Mouse (Mus musculus): Measurements from ENCODE around the gene Deup1. TPM values are rescaled to one million over a fixed set of nuclear protein-coding genes. Genes with fewer than 3 reads are reported as not detected.

Gene Deup1
- polyA plus RNA-seq, 1 experiment from 2014 or later: 0.26 TPM

DNA sequence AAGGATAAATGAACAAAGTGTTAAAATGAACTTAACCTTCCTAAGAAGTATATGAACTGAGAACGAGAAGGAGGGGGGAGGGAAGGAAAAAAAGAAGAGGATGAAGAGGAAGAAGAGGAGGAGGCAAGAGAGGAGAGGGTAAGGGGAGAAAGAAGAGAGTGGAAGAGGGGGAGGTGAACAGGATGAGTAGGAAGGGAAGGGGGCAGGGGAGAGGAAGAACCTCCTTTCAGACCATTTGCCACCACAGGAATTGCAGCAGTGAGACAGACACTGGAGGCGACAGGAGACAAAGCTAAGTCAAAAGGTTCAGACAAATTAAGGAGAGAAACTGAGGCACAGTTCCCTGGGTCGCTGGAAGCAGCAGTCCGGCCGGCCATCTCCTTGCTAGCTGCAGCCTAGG, 349 bp downstream of the Deup1 start:
- Histone ChIP-seq H3K4me1 (replicated peaks; ENCODE audit: control insufficient read depth, insufficient read depth, low read length) (0 out of 2 replicates have a peak, but pooled peaks cover 4% of the 10 kb centered on the region), H3K27ac (ENCODE audit: low read depth) (no peak overlapping the region), H3K9me3 (ENCODE audit: control insufficient read depth, low read length) (no peaks in the 10 kb centered on the region), H3K27me3 (replicated peaks; ENCODE audit: control insufficient read depth, insufficient read depth, low read length) (no peaks in the 10 kb centered on the region), H3K36me3 (ENCODE audit: control insufficient read depth, insufficient read depth, low read length) (no peaks in the 10 kb centered on the region), H3K4me3 (ENCODE audit: low read depth, low read length) (peak overlapping the region; percentile 27), H3K4me2 (ENCODE audit: low read length) (peak overlapping the region; percentile 59), H3K9ac (ENCODE audit: low read length) (no peak overlapping the region)
- ATAC-seq (replicated peaks; ENCODE audit: low FRiP score, low TSS enrichment, low read depth) (no peak), DNase-seq (ENCODE audit: low spot score) (no peak)
- WGBS: 18% methylated on average over 5 of the region's 5 CpGs

DNA sequence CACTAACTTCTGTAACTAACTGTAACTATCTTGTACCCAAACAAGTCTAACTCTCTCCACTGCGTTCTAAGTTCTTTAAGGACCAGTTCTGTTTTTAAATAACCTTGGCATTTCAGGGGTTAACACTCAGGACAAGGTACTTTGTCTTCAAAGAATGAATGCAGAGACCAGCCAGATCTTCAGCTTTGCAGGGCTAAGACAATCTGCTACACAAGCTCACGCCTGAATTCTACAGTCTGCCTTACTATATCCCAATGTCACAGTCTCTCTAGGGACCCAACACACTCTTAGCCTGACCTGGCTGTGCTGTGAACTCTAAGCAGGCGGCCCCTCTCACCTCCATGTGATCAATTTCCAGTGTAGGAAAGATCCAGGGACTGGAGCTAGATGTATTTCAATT, 3.0 kb downstream of the Deup1 start:
- 0 out of 2 replicates have a peak, but pooled peaks cover 4% of the 10 kb centered on the region for H3K4me1 ChIP-seq (replicated peaks; ENCODE audit: control insufficient read depth, insufficient read depth, low read length)
- DNase-seq (ENCODE audit: low spot score): no peak
- ATAC-seq (replicated peaks; ENCODE audit: low FRiP score, low TSS enrichment, low read depth): no peak
- 64% methylated on average over 3 of the region's 3 CpGs for WGBS
- H3K9me3 ChIP-seq (ENCODE audit: control insufficient read depth, low read length): no peaks in the 10 kb centered on the region
- no peak overlapping the region for H3K9ac ChIP-seq (ENCODE audit: low read length)
- no peak overlapping the region for H3K4me3 ChIP-seq (ENCODE audit: low read depth, low read length)
- no peak overlapping the region for H3K27ac ChIP-seq (ENCODE audit: low read depth)
- no peaks in the 10 kb centered on the region for H3K27me3 ChIP-seq (replicated peaks; ENCODE audit: control insufficient read depth, insufficient read depth, low read length)
- H3K4me2 ChIP-seq (ENCODE audit: low read length): no peak overlapping the region
- no peaks in the 10 kb centered on the region for H3K36me3 ChIP-seq (ENCODE audit: control insufficient read depth, insufficient read depth, low read length)

DNA sequence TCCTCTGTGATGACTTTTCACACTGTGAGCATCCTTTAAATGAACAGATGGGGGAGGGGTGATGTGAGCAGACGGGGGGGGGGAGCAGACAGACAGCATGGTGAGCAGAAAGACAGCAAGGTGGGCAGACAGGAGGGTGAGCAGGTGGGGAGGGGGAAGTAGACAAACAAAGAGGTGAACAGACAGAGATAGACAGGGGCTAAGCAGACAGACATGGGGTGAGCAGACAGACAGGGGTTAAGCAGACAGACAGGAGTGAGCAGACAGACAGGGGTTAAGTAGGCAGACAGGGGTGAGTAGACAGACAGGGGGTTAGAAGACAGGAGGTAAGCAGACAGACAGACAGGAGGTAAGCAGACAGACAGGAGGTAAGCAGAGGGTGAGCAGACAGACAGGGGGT, 8.0 kb downstream of the Deup1 start:
- Histone ChIP-seq H3K36me3 (ENCODE audit: control insufficient read depth, insufficient read depth, low read length) (no peaks in the 10 kb centered on the region), H3K4me3 (ENCODE audit: low read depth, low read length) (no peak overlapping the region), H3K4me1 (replicated peaks; ENCODE audit: control insufficient read depth, insufficient read depth, low read length) (no peaks in the 10 kb centered on the region), H3K27ac (ENCODE audit: low read depth) (no peak overlapping the region), H3K9ac (ENCODE audit: low read length) (no peak overlapping the region), H3K4me2 (ENCODE audit: low read length) (no peak overlapping the region), H3K9me3 (ENCODE audit: control insufficient read depth, low read length) (no peaks in the 10 kb centered on the region), H3K27me3 (replicated peaks; ENCODE audit: control insufficient read depth, insufficient read depth, low read length) (no peaks in the 10 kb centered on the region)
- ATAC-seq (replicated peaks; ENCODE audit: low FRiP score, low TSS enrichment, low read depth) (no peak), DNase-seq (ENCODE audit: low spot score) (no peak)
- whole genome bisulfite sequencing: 50% methylated on average over 1 of the region's 1 CpGs

DNA sequence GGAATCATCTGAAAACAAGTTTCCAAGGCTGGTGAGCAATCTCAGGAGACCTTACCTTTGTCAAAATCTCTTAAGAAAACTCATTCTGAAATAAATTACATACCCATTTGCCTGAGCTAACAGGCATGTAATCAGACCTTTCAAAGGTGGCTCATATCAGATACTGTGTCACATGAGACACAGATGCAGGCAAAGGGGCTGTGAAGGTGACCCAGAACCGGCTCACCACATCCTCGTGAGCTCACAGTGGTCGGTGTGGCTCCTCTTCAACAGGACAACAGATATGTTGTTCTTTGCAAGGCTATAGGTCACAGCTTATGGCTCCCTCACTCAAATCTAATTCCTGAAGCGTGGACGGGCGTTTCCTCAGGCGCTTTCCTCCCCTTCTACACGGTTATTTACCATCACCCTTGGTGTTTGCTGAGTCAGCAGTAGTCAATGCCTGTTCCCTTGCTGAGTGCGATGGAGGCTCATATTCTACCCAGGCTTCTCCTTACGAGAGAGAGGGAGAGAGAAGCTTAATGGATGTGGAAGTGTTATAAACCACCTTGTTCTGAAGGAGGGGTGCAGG, 8.6 kb downstream of the Deup1 start:
- H3K4me2 ChIP-seq (ENCODE audit: low read length): no peak overlapping the region
- H3K36me3 ChIP-seq (ENCODE audit: control insufficient read depth, insufficient read depth, low read length): no peaks in the 10 kb centered on the region
- WGBS: 58% methylated on average over 10 of the region's 10 CpGs
- H3K27me3 ChIP-seq (replicated peaks; ENCODE audit: control insufficient read depth, insufficient read depth, low read length): no peaks in the 10 kb centered on the region
- H3K4me1 ChIP-seq (replicated peaks; ENCODE audit: control insufficient read depth, insufficient read depth, low read length): no peaks in the 10 kb centered on the region
- H3K9me3 ChIP-seq (ENCODE audit: control insufficient read depth, low read length): no peaks in the 10 kb centered on the region
- no peak overlapping the region for H3K4me3 ChIP-seq (ENCODE audit: low read depth, low read length)
- DNase-seq (ENCODE audit: low spot score) (no peak), ATAC-seq (replicated peaks; ENCODE audit: low FRiP score, low TSS enrichment, low read depth) (no peak)
- no peak overlapping the region for H3K9ac ChIP-seq (ENCODE audit: low read length)
- H3K27ac ChIP-seq (ENCODE audit: low read depth): no peak overlapping the region

DNA sequence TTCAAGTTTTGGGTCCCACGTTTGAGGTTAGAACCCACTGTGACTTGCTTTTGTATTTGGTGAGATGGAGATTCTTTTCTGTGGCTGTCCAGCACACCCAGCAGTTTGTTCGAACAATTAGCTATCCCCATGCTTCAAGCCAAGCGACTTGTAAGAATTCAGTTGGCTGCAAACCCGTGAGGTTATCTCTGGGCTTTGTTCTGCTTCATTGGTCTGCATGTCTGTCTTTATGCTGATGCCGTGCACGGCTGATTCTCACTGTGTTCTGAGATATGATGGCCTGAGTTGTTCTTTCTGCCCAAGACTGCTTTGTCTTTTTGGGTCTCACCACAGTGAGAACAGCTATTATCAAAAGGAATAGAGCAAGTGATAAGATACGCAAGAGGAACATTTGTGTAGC, 10.7 kb downstream of the Deup1 start:
- Histone ChIP-seq H3K36me3 (ENCODE audit: control insufficient read depth, insufficient read depth, low read length) (no peaks in the 10 kb centered on the region), H3K27me3 (replicated peaks; ENCODE audit: control insufficient read depth, insufficient read depth, low read length) (no peaks in the 10 kb centered on the region), H3K4me3 (ENCODE audit: low read depth, low read length) (no peak overlapping the region), H3K4me2 (ENCODE audit: low read length) (no peak overlapping the region), H3K27ac (ENCODE audit: low read depth) (no peak overlapping the region), H3K4me1 (replicated peaks; ENCODE audit: control insufficient read depth, insufficient read depth, low read length) (no peaks in the 10 kb centered on the region), H3K9ac (ENCODE audit: low read length) (no peak overlapping the region), H3K9me3 (ENCODE audit: control insufficient read depth, low read length) (no peaks in the 10 kb centered on the region)
- DNase-seq (ENCODE audit: low spot score) (no peak), ATAC-seq (replicated peaks; ENCODE audit: low FRiP score, low TSS enrichment, low read depth) (no peak)
- WGBS: 80% methylated on average over 7 of the region's 7 CpGs

DNA sequence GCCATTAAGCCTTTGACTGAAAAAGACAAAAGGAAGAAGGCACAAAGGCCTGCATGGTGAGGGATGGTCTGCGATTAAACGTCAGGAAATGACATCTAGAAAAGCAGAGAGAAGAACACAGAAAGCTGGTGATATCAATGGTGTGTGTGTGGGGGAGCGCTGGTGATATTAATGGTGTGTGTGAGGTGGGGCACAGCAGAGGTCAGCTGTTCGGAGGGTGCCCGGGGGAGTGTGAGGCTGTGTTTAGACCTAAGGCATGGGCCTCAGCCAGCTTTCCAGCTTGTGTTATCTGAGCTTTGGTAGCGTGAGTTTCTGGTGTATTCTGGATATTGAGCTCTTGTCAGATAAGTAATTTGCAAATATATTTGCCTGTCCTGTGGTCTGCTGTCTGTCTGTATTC, 11.3 kb downstream of the Deup1 start:
- H3K27me3 ChIP-seq (replicated peaks; ENCODE audit: control insufficient read depth, insufficient read depth, low read length): no peaks in the 10 kb centered on the region
- H3K9me3 ChIP-seq (ENCODE audit: control insufficient read depth, low read length): no peaks in the 10 kb centered on the region
- H3K27ac ChIP-seq (ENCODE audit: low read depth): no peak overlapping the region
- H3K4me3 ChIP-seq (ENCODE audit: low read depth, low read length): no peak overlapping the region
- ATAC-seq (replicated peaks; ENCODE audit: low FRiP score, low TSS enrichment, low read depth) (no peak), DNase-seq (ENCODE audit: low spot score) (no peak)
- no peaks in the 10 kb centered on the region for H3K36me3 ChIP-seq (ENCODE audit: control insufficient read depth, insufficient read depth, low read length)
- no peaks in the 10 kb centered on the region for H3K4me1 ChIP-seq (replicated peaks; ENCODE audit: control insufficient read depth, insufficient read depth, low read length)
- 70% methylated on average over 6 of the region's 6 CpGs for WGBS
- no peak overlapping the region for H3K9ac ChIP-seq (ENCODE audit: low read length)
- H3K4me2 ChIP-seq (ENCODE audit: low read length): no peak overlapping the region

DNA sequence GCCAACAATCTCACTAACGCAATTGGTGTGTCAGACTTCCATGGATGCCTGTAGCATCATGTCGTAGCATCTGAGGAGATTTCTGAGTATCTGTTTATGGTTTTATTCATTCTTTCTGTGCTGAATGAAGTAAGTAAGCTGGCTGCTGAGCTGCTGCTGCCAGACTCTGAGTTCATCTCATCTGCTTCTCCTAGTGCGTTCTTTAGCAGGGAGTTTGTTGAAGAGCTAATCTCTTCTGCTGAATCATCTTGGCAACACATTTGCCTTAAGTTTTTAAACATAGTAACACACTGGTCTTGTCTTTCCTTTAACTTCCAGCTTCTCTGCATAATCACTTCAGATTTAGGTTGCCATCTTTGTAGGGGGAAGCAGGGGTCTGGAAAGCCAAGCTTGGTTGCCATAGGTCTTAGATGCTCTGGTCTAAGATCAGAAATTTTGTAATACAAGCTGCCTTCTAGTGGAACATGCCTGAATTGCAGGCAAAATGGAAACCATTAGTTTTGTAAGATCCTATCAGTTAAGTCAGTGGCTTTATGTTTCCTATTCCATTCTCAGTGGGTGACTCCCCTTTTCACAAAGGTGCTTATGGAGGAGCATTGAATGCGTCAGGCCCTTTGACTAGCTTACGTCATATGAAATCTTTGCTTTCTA, 18.3 kb downstream of the Deup1 start:
- WGBS: 89% methylated on average over 5 of the region's 5 CpGs
- DNase-seq (ENCODE audit: low spot score): no peak
- Histone ChIP-seq H3K27me3 (replicated peaks; ENCODE audit: control insufficient read depth, insufficient read depth, low read length) (no peaks in the 10 kb centered on the region), H3K9me3 (ENCODE audit: control insufficient read depth, low read length) (no peaks in the 10 kb centered on the region; the same call in 1 of the 2 replicates), H3K27ac (ENCODE audit: low read depth) (no peak overlapping the region), H3K4me1 (replicated peaks; ENCODE audit: control insufficient read depth, insufficient read depth, low read length) (no peaks in the 10 kb centered on the region), H3K4me2 (ENCODE audit: low read length) (no peak overlapping the region), H3K36me3 (ENCODE audit: control insufficient read depth, insufficient read depth, low read length) (no peaks in the 10 kb centered on the region), H3K9ac (ENCODE audit: low read length) (no peak overlapping the region), H3K4me3 (ENCODE audit: low read depth, low read length) (no peak overlapping the region)
- no peak for ATAC-seq (replicated peaks; ENCODE audit: low FRiP score, low TSS enrichment, low read depth)

DNA sequence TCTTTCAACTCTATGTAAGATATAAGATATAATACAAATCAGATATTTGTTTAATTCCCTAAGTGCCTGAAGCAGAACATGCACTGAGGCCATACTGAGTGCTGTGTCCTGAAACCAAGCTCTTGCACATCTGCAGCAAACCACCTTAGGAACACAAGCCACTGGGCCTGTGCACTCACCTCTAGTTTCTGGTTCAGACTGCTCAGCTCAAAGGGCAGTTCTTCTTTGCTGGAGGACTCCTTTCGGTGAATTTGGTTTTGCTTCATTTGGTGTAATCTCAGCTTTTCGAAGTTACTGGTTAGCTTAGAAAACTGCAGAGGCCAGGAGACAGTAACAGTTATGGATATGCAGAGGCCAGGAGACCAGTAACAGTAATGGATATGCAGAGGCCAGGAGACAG, 20.1 kb downstream of the Deup1 start:
- Histone ChIP-seq H3K27me3 (replicated peaks; ENCODE audit: control insufficient read depth, insufficient read depth, low read length) (no peaks in the 10 kb centered on the region), H3K4me1 (replicated peaks; ENCODE audit: control insufficient read depth, insufficient read depth, low read length) (no peaks in the 10 kb centered on the region), H3K27ac (ENCODE audit: low read depth) (no peak overlapping the region), H3K4me2 (ENCODE audit: low read length) (no peak overlapping the region), H3K9ac (ENCODE audit: low read length) (no peak overlapping the region), H3K36me3 (ENCODE audit: control insufficient read depth, insufficient read depth, low read length) (no peaks in the 10 kb centered on the region), H3K9me3 (ENCODE audit: control insufficient read depth, low read length) (no peaks in the 10 kb centered on the region; the same call in 1 of the 2 replicates), H3K4me3 (ENCODE audit: low read depth, low read length) (no peak overlapping the region)
- DNase-seq (ENCODE audit: low spot score): no peak
- no peak for ATAC-seq (replicated peaks; ENCODE audit: low FRiP score, low TSS enrichment, low read depth)
- 91% methylated on average over 2 of the region's 2 CpGs for WGBS

DNA sequence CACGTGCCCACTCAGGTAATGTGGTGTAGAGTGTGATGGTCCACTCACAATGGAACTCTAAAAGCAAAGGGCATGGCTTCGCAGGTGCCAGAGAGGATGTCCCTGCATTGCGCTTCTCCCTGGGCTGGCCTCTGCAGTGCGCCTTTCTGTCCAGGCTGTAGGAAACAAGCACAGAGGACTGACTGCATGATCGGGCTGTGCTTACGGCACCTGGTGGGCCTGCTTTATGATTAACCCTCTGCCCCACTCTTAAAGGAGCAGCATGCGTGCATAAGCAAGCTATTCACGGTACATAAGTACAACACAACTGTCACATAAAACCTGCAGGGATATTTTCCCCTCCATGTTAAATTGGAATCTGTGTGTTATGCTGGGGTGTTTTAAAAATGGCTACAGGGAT, 24.6 kb downstream of the Deup1 start:
- no peaks in the 10 kb centered on the region for H3K36me3 ChIP-seq (ENCODE audit: control insufficient read depth, insufficient read depth, low read length)
- WGBS: 75% methylated on average over 8 of the region's 8 CpGs
- no peak for ATAC-seq (replicated peaks; ENCODE audit: low FRiP score, low TSS enrichment, low read depth)
- H3K4me2 ChIP-seq (ENCODE audit: low read length): no peak overlapping the region
- H3K27ac ChIP-seq (ENCODE audit: low read depth): no peak overlapping the region
- no peaks in the 10 kb centered on the region for H3K27me3 ChIP-seq (replicated peaks; ENCODE audit: control insufficient read depth, insufficient read depth, low read length)
- H3K9ac ChIP-seq (ENCODE audit: low read length): no peak overlapping the region
- no peak for DNase-seq (ENCODE audit: low spot score)
- no peak overlapping the region for H3K4me3 ChIP-seq (ENCODE audit: low read depth, low read length)
- no peaks in the 10 kb centered on the region for H3K4me1 ChIP-seq (replicated peaks; ENCODE audit: control insufficient read depth, insufficient read depth, low read length)
- H3K9me3 ChIP-seq (ENCODE audit: control insufficient read depth, low read length): no peaks in the 10 kb centered on the region
